Mouse (Mus musculus): ENCODE data around the gene Col6a4. TPM values are rescaled to one million over a fixed set of nuclear protein-coding genes. Genes with fewer than 3 reads are reported as not detected.

Col6a4 gene
- total RNA-seq, 2 experiments from 2014 or later, result not detected

GRCm38 (mm10) chr9:106039276-106039675 is 57.3 kb downstream of the Col6a4 start:
- TF ChIP-seq CTCF (IDR thresholded peaks at IDR 0.05), result no peak
- Histone ChIP-seq H3K27ac (no peak overlapping the region), H3K4me3 (no peak overlapping the region)
- DNase-seq, result no peak
- intact Hi-C loops (cut with DNase I), result loop anchor here (5.0 kb wide), 1 partner anchor 347 kb away; no protein-coding TSS in a partner anchor

GRCm38 (mm10) chr9:106038865-106039264 is 57.7 kb downstream of the Col6a4 start:
- no peak overlapping the region for H3K27ac ChIP-seq
- no peak overlapping the region for H3K4me3 ChIP-seq
- DNase-seq, result no peak
- peak; percentile 78 for TF ChIP-seq CTCF (IDR thresholded peaks at IDR 0.05)
- intact Hi-C loops (cut with DNase I), result loop anchor here (5.0 kb wide), 1 partner anchor 347 kb away; no protein-coding TSS in a partner anchor

DNA sequence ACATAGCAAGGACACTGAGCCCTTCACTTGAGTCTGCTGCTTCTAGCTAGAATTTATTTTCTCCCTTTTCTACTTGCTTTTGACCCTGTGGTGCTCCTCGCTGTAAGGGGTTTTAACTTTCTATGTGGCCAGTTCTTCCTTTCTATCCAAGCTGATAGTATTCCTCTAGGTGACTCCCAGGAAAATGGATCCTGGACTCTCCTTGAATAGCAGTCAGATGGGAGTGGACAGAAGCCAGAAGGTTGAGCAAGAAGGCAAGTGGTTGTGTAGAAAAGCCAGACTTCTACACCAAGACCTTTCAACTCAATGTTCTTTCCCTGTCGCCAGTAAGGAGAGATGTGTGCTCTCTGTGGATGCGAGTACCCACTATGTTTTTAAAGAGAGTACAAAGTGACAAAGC is 80.9 kb downstream of the Col6a4 start:
- intact Hi-C loops (cut with DNase I), result no loop called here
- no peak for DNase-seq
- Histone ChIP-seq H3K27ac (no peak overlapping the region), H3K4me3 (no peak overlapping the region)
- TF ChIP-seq CTCF (IDR thresholded peaks at IDR 0.05), result no peak

DNA sequence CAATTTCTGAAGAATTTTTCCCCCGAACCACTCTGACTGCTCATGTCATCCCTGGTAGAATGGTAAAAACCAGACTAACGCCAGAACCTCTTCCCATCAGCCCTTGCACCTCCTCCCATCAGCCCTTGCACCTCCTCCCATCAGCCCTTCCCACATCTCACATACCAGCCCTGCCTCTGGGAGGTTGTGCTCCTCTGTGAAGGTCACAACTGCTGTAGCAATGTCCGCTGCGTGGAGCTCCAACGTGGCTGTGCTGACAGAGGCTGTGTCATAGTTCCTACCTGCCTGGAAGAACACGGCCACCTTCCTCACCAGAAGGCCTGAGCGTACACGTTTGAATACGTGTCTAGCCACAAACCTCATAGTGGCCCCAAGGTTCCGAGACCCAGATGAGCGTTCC is 83.4 kb downstream of the Col6a4 start:
- no peak for DNase-seq
- no peak for TF ChIP-seq CTCF (IDR thresholded peaks at IDR 0.05)
- intact Hi-C loops (cut with DNase I), result no loop called here
- Histone ChIP-seq H3K27ac (no peak overlapping the region), H3K4me3 (no peak overlapping the region)

- Histone ChIP-seq H3K27ac (no peak overlapping the region), H3K4me3 (no peak overlapping the region)
- no peak for TF ChIP-seq CTCF (IDR thresholded peaks at IDR 0.05)
- no peak for DNase-seq
- intact Hi-C loops (cut with DNase I), result no loop called here
These were observed 98.6 kb downstream of the Col6a4 start for GRCm38 (mm10) chr9:105997955-105998354.

GRCm38 (mm10) chr9:105992425-105992824 is 104.2 kb downstream of the Col6a4 start:
- no peak for DNase-seq
- no peak for TF ChIP-seq CTCF (IDR thresholded peaks at IDR 0.05)
- intact Hi-C loops (cut with DNase I), result no loop called here
- H3K4me3 ChIP-seq, result no peak overlapping the region
- no peak overlapping the region for H3K27ac ChIP-seq

DNA sequence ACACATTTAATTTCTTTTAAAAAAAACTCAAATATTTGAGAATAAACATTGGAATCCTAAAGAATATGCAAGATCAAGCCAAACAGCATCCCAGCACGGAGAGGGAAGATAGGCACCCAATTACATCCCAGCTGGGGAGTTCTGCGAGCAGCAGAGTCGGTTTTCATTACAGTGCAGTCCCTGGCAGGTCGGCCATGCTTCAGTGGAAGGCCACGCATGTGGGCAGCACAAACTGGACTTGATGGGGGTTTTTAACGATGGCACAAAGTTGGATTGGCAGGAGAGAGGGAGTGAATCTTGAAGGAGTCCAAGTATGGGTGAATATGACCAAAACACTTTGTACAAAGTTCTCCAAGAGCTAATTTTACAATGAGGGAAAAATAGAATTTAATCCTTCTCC is 106.5 kb downstream of the Col6a4 start:
- Histone ChIP-seq H3K27ac (no peak overlapping the region), H3K4me3 (no peak overlapping the region)
- DNase-seq, result no peak
- no peak for TF ChIP-seq CTCF (IDR thresholded peaks at IDR 0.05)
- intact Hi-C loops (cut with DNase I), result no loop called here

DNA sequence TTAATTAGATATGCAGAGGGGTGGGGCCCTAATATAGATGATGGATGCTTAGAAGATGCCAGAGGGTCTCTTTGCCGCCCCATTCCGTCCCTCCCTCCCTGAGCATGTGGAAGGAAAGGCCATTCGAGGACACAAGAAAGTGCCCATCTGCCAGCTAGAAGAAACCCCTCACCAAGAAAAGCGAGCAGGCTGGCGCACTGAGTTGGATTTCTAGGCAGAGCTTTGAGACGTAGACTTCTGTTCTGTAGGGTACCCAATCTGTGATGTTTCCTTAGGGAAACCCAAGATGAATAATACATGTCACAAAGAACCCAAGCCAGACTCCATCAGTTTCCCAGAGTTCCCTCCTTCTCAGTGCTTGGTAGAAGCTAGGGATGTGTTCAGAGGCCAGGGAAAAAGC is 107.1 kb downstream of the Col6a4 start:
- Histone ChIP-seq H3K27ac (no peak overlapping the region), H3K4me3 (no peak overlapping the region)
- no peak for DNase-seq
- intact Hi-C loops (cut with DNase I), result no loop called here
- no peak for TF ChIP-seq CTCF (IDR thresholded peaks at IDR 0.05)

- no peak for DNase-seq
- intact Hi-C loops (cut with DNase I), result no loop called here
- H3K4me3 ChIP-seq, result no peak overlapping the region
- peak; percentile 65 for TF ChIP-seq CTCF (IDR thresholded peaks at IDR 0.05)
- H3K27ac ChIP-seq, result no peak overlapping the region
These were observed 108.5 kb downstream of the Col6a4 start for GRCm38 (mm10) chr9:105988096-105988495.

GRCm38 (mm10) chr9:105984931-105985519 is 111.6 kb downstream of the Col6a4 start:
- Histone ChIP-seq H3K4me3 (no peak overlapping the region), H3K27ac (no peak overlapping the region)
- TF ChIP-seq CTCF (IDR thresholded peaks at IDR 0.05), result no peak
- intact Hi-C loops (cut with DNase I), result no loop called here
- DNase-seq, result no peak

DNA sequence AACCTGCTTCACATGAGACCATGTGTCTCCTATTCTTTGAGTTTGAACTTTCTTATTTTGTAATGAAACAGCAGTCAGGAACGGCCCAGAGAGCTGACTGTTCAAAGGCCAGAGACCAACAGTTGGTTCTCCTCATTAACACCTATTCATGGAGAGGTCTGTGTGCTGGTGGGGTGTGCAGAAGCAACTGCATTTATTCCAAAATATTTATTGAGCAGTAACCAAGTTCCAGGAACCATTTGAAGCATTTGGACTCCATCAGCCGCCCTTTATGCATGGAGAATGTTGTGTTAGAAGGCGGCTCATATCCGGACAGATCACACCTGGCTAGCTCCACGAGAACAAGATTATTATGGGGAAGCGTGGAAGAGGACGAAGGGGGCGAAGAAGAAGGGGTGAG is 118.1 kb downstream of the Col6a4 start:
- DNase-seq, result no peak
- Histone ChIP-seq H3K4me3 (no peak overlapping the region), H3K27ac (no peak overlapping the region)
- no peak for TF ChIP-seq CTCF (IDR thresholded peaks at IDR 0.05)
- intact Hi-C loops (cut with DNase I), result no loop called here

DNA sequence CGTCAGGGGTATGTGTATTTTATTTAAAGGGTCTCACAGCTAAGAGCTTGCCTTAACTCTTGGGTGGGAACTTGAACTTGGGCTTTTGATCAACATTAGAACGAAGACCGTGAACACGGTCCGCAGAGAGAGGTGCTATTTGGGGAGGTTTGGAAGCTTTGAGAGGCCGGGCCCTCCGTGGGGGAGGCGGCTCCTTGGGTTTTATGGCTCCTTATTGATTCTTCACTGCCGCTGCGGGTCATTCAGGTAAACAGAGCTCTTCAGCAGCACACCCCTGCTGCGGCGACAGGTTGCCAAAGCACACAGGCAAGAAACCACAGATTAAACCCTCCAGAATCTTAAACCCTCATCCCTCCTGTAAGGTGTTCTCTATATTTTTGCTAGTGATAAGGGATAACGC is 119.7 kb downstream of the Col6a4 start:
- intact Hi-C loops (cut with DNase I), result no loop called here
- TF ChIP-seq CTCF (IDR thresholded peaks at IDR 0.05), result no peak
- Histone ChIP-seq H3K4me3 (no peak overlapping the region), H3K27ac (no peak overlapping the region)
- DNase-seq, result no peak

GRCm38 (mm10) chr9:105976314-105976713 is 120.3 kb downstream of the Col6a4 start:
- TF ChIP-seq CTCF (IDR thresholded peaks at IDR 0.05), result no peak
- DNase-seq, result no peak
- no peak overlapping the region for H3K4me3 ChIP-seq
- intact Hi-C loops (cut with DNase I), result no loop called here
- H3K27ac ChIP-seq, result no peak overlapping the region

- intact Hi-C loops (cut with DNase I), result no loop called here
- H3K4me3 ChIP-seq, result no peak overlapping the region
- no peak overlapping the region for H3K27ac ChIP-seq
- DNase-seq, result no peak
- TF ChIP-seq CTCF (IDR thresholded peaks at IDR 0.05), result no peak
These were observed 122.8 kb downstream of the Col6a4 start for GRCm38 (mm10) chr9:105973736-105974135.
